Mouse (Mus musculus) CH12.LX (cell line): ENCODE data around the gene Sh3bp2. TPM values are rescaled to one million over a fixed set of nuclear protein-coding genes. Genes with fewer than 3 reads are reported as not detected.

ENCODE experiments used
- DNase-seq: peaks from one replicate; pipeline ENCODE4 v3.0.0-alpha.2; 2013; ENCODE audit errors: extremely low read depth
- H3K27ac ChIP-seq: 2 replicates; pipeline ENCODE4 v1.5.1; 2012; ENCODE audit warnings: low read depth, mild to moderate bottlenecking, control low read depth, moderate library complexity; ENCODE audit not compliant: insufficient read depth
- H3K27me3 ChIP-seq: replicated peaks from 2 replicates; pipeline ENCODE3; 2012; ENCODE audit warnings: inconsistent platforms
- H3K36me3 ChIP-seq, 2 experiments: replicated peaks in 1 of 2; 2 replicates each; pipeline versions ENCODE3 to v1.6.1; 2012; ENCODE audit warnings: inconsistent platforms in 1 of 2, low read length in 1 of 2, mild to moderate bottlenecking in 1 of 2, mixed read lengths in 1 of 2, moderate library complexity in 1 of 2; ENCODE audit not compliant: control insufficient read depth in 1 of 2, insufficient read depth in 1 of 2
- H3K4me1 ChIP-seq, 2 experiments: 2 replicates each; pipeline ENCODE4 v1.6.1; 2012; ENCODE audit warnings: inconsistent platforms in 1 of 2, moderate library complexity in 1 of 2; ENCODE audit not compliant: insufficient read depth in 2 of 2, control insufficient read depth in 1 of 2
- H3K4me2 ChIP-seq: 2 replicates; pipeline ENCODE4 v1.6.1; 2012; ENCODE audit warnings: low read depth, mild to moderate bottlenecking, control low read depth; ENCODE audit not compliant: poor library complexity, insufficient read depth, severe bottlenecking
- H3K4me3 ChIP-seq, 3 experiments: fragments of 150-350 bp in 1 of 3; sonication (generic) in 1 of 3; replicated peaks in 1 of 3; 2 replicates each; pipeline versions ENCODE3 to v1.5.1; 2011 to 2012; ENCODE audit warnings: low read depth in 2 of 3, low read length in 2 of 3, mild to moderate bottlenecking in 2 of 3, moderate library complexity in 2 of 3, control low read depth in 1 of 3, improper control_type of control experiment in 1 of 3, inconsistent platforms in 1 of 3, mixed read lengths in 1 of 3; ENCODE audit not compliant: poor library complexity in 1 of 3
- H3K79me2 ChIP-seq: replicated peaks from 2 replicates; pipeline ENCODE4 v1.6.1; 2012; ENCODE audit warnings: mild to moderate bottlenecking, moderate library complexity; ENCODE audit not compliant: control insufficient read depth, poor library complexity, insufficient read depth, severe bottlenecking; ENCODE audit errors: extremely low read depth
- H3K9ac ChIP-seq: 2 replicates; pipeline ENCODE4 v1.6.1; 2012; ENCODE audit warnings: low read depth, mild to moderate bottlenecking, control low read depth, moderate library complexity; ENCODE audit not compliant: insufficient read depth
- H3K9me3 ChIP-seq: replicated peaks from 2 replicates; pipeline ENCODE3; 2012; ENCODE audit warnings: low read length, inconsistent platforms, mixed read lengths
- CHD1 ChIP-seq: IDR thresholded peaks from 2 replicates; pipeline ENCODE4 v1.6.1; 2012; ENCODE audit warnings: low read depth, low read length, improper control_type of control experiment, inconsistent platforms
- E2F4 ChIP-seq: IDR thresholded peaks from 2 replicates; pipeline ENCODE4 v1.6.1; 2011; ENCODE audit warnings: low read depth, low read length, improper control_type of control experiment; ENCODE audit not compliant: insufficient replicate concordance
- ELF1 ChIP-seq: IDR thresholded peaks from 2 replicates; pipeline ENCODE4 v1.6.1; 2014; ENCODE audit warnings: low read depth, mild to moderate bottlenecking, inconsistent platforms, low read length, improper control_type of control experiment
- EP300 ChIP-seq: IDR thresholded peaks from 2 replicates; pipeline ENCODE4 v1.6.1; 2011; ENCODE audit warnings: low read length, improper control_type of control experiment
- ETS1 ChIP-seq: conservative IDR thresholded peaks from 2 replicates; pipeline ENCODE4 v1.6.1; 2012; ENCODE audit warnings: low read depth, mild to moderate bottlenecking, inconsistent platforms, low read length, improper control_type of control experiment, moderate library complexity
- JUN ChIP-seq: IDR thresholded peaks from 2 replicates; pipeline ENCODE4 v1.6.1; 2011; ENCODE audit warnings: low read depth, mild to moderate bottlenecking, low read length, improper control_type of control experiment, moderate library complexity; ENCODE audit not compliant: insufficient read depth
- JUND ChIP-seq: conservative IDR thresholded peaks from 2 replicates; pipeline ENCODE4 v1.6.1; 2011; ENCODE audit warnings: low read depth, low read length, improper control_type of control experiment
- KAT2A ChIP-seq: IDR thresholded peaks from 2 replicates; pipeline ENCODE4 v1.6.1; 2012; ENCODE audit warnings: low read length, improper control_type of control experiment, inconsistent platforms; ENCODE audit not compliant: insufficient replicate concordance
- MEF2A ChIP-seq: IDR thresholded peaks from 2 replicates; pipeline ENCODE4 v1.6.1; 2014; ENCODE audit warnings: low read depth, mild to moderate bottlenecking, inconsistent platforms, low read length, improper control_type of control experiment, borderline replicate concordance
- MXI1 ChIP-seq: IDR thresholded peaks from 2 replicates; pipeline ENCODE4 v1.6.1; 2011; ENCODE audit warnings: mild to moderate bottlenecking, low read depth, low read length, improper control_type of control experiment
- NELFE ChIP-seq: IDR thresholded peaks from 2 replicates; pipeline ENCODE4 v1.6.1; 2011; ENCODE audit warnings: low read depth, low read length, improper control_type of control experiment
- PAX5 ChIP-seq: IDR thresholded peaks from 2 replicates; pipeline ENCODE4 v1.6.1; 2012; ENCODE audit warnings: low read length, inconsistent platforms, mixed read lengths
- RAD21 ChIP-seq: IDR thresholded peaks from 2 replicates; pipeline ENCODE4 v1.6.1; 2011; ENCODE audit warnings: low read depth, mild to moderate bottlenecking, low read length, improper control_type of control experiment, moderate library complexity
- RCOR1 ChIP-seq: conservative IDR thresholded peaks from 2 replicates; pipeline ENCODE4 v1.6.1; 2012; ENCODE audit warnings: low read depth, mild to moderate bottlenecking, inconsistent platforms, low read length, improper control_type of control experiment
- SIN3A ChIP-seq: IDR thresholded peaks from 2 replicates; pipeline ENCODE4 v1.6.1; 2012; ENCODE audit warnings: low read length, improper control_type of control experiment, inconsistent platforms
- TBP ChIP-seq: conservative IDR thresholded peaks from 2 replicates; pipeline ENCODE4 v1.6.1; 2011; ENCODE audit warnings: low read depth, low read length, improper control_type of control experiment
- TCF12 ChIP-seq: IDR thresholded peaks from 2 replicates; pipeline ENCODE4 v1.6.1; 2014; ENCODE audit warnings: low read depth, mild to moderate bottlenecking, inconsistent platforms, low read length, improper control_type of control experiment
- UBTF ChIP-seq: IDR thresholded peaks from 2 replicates; pipeline ENCODE4 v1.6.1; 2012; ENCODE audit warnings: low read depth, mild to moderate bottlenecking, inconsistent platforms, low read length, improper control_type of control experiment, moderate library complexity
- USF1 ChIP-seq: IDR thresholded peaks from 2 replicates; pipeline ENCODE4 v1.6.1; 2014; ENCODE audit warnings: low read depth, mild to moderate bottlenecking, inconsistent platforms, low read length, improper control_type of control experiment
- USF2 ChIP-seq: conservative IDR thresholded peaks from 2 replicates; pipeline ENCODE4 v1.6.1; 2011; ENCODE audit warnings: low read depth, low read length, improper control_type of control experiment
- ZKSCAN1 ChIP-seq: IDR thresholded peaks from 2 replicates; pipeline ENCODE4 v1.6.1; 2012; ENCODE audit warnings: low read depth, inconsistent platforms, low read length, improper control_type of control experiment, borderline replicate concordance
- ZMIZ1 ChIP-seq: IDR thresholded peaks from 2 replicates; pipeline ENCODE4 v1.6.1; 2012; ENCODE audit warnings: low read depth, mild to moderate bottlenecking, inconsistent platforms, low read length, improper control_type of control experiment
- ZNF384 ChIP-seq: IDR thresholded peaks from 2 replicates; pipeline ENCODE4 v1.6.1; 2012; ENCODE audit warnings: low read depth, low read length, improper control_type of control experiment, inconsistent platforms
- dilution Hi-C: fragments of 300-500 bp; cut with MboI; formaldehyde crosslinking; loops from 2 replicates; pipeline ENCODE4 v1.14.3; 2020; ENCODE audit warnings: low sequenced_read_pairs; ENCODE audit not compliant: extremely low pct_unique_long_range_greater_than_20kb, extremely low pct_ligation_motif_present
- in situ Hi-C: fragments of 300-500 bp; cut with MboI; formaldehyde crosslinking; loops from 3 replicates; pipeline ENCODE4 v1.14.3; 2019; ENCODE audit warnings: low sequenced_read_pairs, low pct_ligation_motif_present, low pct_unique_long_range_greater_than_20kb, mixed read lengths
- polyA plus RNA-seq: library from polyadenylated mRNA; unstranded; fragments of >175 nt; gene quantifications from 2 replicates; pipeline ENCODE4 v1.2.1, GENCODE M21; 2012; ENCODE audit warnings: low read depth; ENCODE audit not compliant: insufficient read length
- total RNA-seq, 2 experiments: library from RNA; depleted of rRNA; stranded (reverse); fragments of 300-350 nt in 1 of 2; fragments of >200 nt in 1 of 2; gene quantifications; 2 replicates each; pipeline ENCODE4 v1.2.3; 2012 to 2014

Gene Sh3bp2
- total and polyA plus RNA-seq, 3 experiments: 5.8 to 10.5 (median 7.3) TPM

GRCm38 (mm10) chr5:34487320-34488090 lies 38.1 kb upstream of the Sh3bp2 start:
- Histone ChIP-seq H3K36me3 (peaks cover 6 to 15% of the 10 kb centered on the region in 2 experiments), H3K4me3 (no peak overlapping the region), H3K27me3 (no peaks in the 10 kb centered on the region), H3K27ac (no peak overlapping the region)
- dilution Hi-C loops (no loop called here), in situ Hi-C loops (no loop called here)
- DNase-seq: no peak
- TF ChIP-seq TBP (no peak), USF2 (no peak), E2F4 (no peak), CHD1 (no peak), KAT2A (no peak), EP300 (no peak), NELFE (no peak), USF1 (no peak), RCOR1 (no peak), JUND (no peak), UBTF (no peak), SIN3A (no peak), ZNF384 (no peak), ELF1 (no peak), JUN (no peak), PAX5 (no peak)
- TF ChIP-seq, all 38 proteins: peak for 0
- H3K79me2 ChIP-seq: no peaks in the 10 kb centered on the region
- H3K9me3 ChIP-seq: no peaks in the 10 kb centered on the region
- H3K9ac ChIP-seq: no peak overlapping the region
- H3K4me2 ChIP-seq: no peak overlapping the region
- H3K4me1 ChIP-seq: peaks cover 4 to 21% of the 10 kb centered on the region in 2 experiments; a peak in 2 of 4 replicates

GRCm38 (mm10) chr5:34488741-34489417 lies 36.8 kb upstream of the Sh3bp2 start:
- H3K9me3 ChIP-seq: no peaks in the 10 kb centered on the region
- H3K4me3 ChIP-seq: no peak overlapping the region
- TF ChIP-seq RAD21 (no peak; the same call in 1 of the 2 replicates), KAT2A (no peak), TBP (no peak), CHD1 (no peak), ETS1 (no peak), ZMIZ1 (no peak), MXI1 (no peak), MEF2A (no peak), TCF12 (no peak), SIN3A (no peak), ZKSCAN1 (no peak)
- H3K9ac ChIP-seq: no peak overlapping the region
- H3K27ac ChIP-seq: no peak overlapping the region
- peaks cover 6 to 12% of the 10 kb centered on the region in 2 experiments for H3K36me3 ChIP-seq
- in situ Hi-C loops: no loop called here
- no peak for DNase-seq
- no peaks in the 10 kb centered on the region for H3K79me2 ChIP-seq
- dilution Hi-C loops: no loop called here
- no peak overlapping the region for H3K4me2 ChIP-seq
- H3K27me3 ChIP-seq: no peaks in the 10 kb centered on the region
- H3K4me1 ChIP-seq: peaks cover 4 to 21% of the 10 kb centered on the region in 2 experiments; a peak in 2 of 4 replicates
